Mouse (Mus musculus) midbrain, embryonic 15.5 days (tissue): Measurements from ENCODE around the gene Olfr9. TPM values are rescaled to one million over a fixed set of nuclear protein-coding genes. Genes with fewer than 3 reads are reported as not detected.
A peak's percentile ranks its signal among the peaks of the same experiment; 100 is the strongest.
"Not testable (repeated sequence)": the region's sequence is repeated elsewhere in the genome, so short reads cannot be mapped to it uniquely, and the experiment has no call there.

Experiments used
- ATAC-seq: fragments of 200-750 bp; cut with Nextera tagmentation; replicated peaks from 2 replicates; pipeline ENCODE4 v1.8.0; 2017; ENCODE audit warnings: moderate TSS enrichment
- H3K27ac ChIP-seq: fragments of 300-500 bp; sonication (generic); 2 replicates; pipeline ENCODE4 v1.5.1; 2015; ENCODE audit warnings: mild to moderate bottlenecking, inconsistent platforms
- H3K27me3 ChIP-seq: fragments of 300-500 bp; sonication (generic); replicated peaks from 2 replicates; pipeline ENCODE4 v1.6.1; 2015; ENCODE audit warnings: inconsistent platforms
- H3K36me3 ChIP-seq: fragments of 300-500 bp; sonication (generic); replicated peaks from 2 replicates; pipeline ENCODE4 v1.6.1; 2015; ENCODE audit warnings: inconsistent platforms
- H3K4me1 ChIP-seq: fragments of 300-500 bp; sonication (generic); 2 replicates; pipeline ENCODE4 v1.6.1; 2015; ENCODE audit warnings: inconsistent platforms
- H3K4me2 ChIP-seq: fragments of 300-500 bp; sonication (generic); 2 replicates; pipeline ENCODE4 v1.6.1; 2015; ENCODE audit warnings: inconsistent platforms, mild to moderate bottlenecking, moderate library complexity
- H3K4me3 ChIP-seq: fragments of 300-500 bp; sonication (generic); 2 replicates; pipeline ENCODE4 v1.5.1; 2015; ENCODE audit warnings: mild to moderate bottlenecking, inconsistent platforms
- H3K9ac ChIP-seq: fragments of 300-500 bp; sonication (generic); 2 replicates; pipeline ENCODE4 v1.6.1; 2015; ENCODE audit warnings: mild to moderate bottlenecking, inconsistent platforms
- H3K9me3 ChIP-seq: fragments of 300-500 bp; sonication (generic); 2 replicates; pipeline ENCODE4 v1.6.1; 2016; ENCODE audit warnings: inconsistent platforms
- WGBS: fragments of 180-500 bp; shearing (Covaris S2); methylation state at CpG from one replicate; pipeline ENCODE4 v1.1.7; 2015; ENCODE audit warnings: mixed read lengths; 5-methylcytosine and 5-hydroxymethylcytosine counted together
- polyA plus RNA-seq: library from polyadenylated mRNA; unstranded; fragments of >200 nt; fragmentation: Nextera tagmentation; extraction: Ambion mirVana; gene quantifications from 2 replicates; pipeline ENCODE4 v1.2.1, GENCODE M21; 2015

Gene Olfr9
- polyA plus RNA-seq, 1 experiment from 2014 or later = not detected

GRCm38 (mm10) chr10:128972841-128973240 is 16.4 kb upstream of the Olfr9 start:
- Histone ChIP-seq H3K36me3 (no peaks in the 10 kb centered on the region), H3K4me3 (no peak overlapping the region), H3K9ac (no peak overlapping the region), H3K4me1 (no peaks in the 10 kb centered on the region), H3K27ac (no peak overlapping the region), H3K27me3 (no peaks in the 10 kb centered on the region), H3K9me3 (no peaks in the 10 kb centered on the region), H3K4me2 (no peak overlapping the region)
- ATAC-seq = no peak
- 75% methylated on average over 4 of the region's 4 CpGs for WGBS

GRCm38 (mm10) chr10:128976395-128976794 is 12.8 kb upstream of the Olfr9 start:
- Histone ChIP-seq H3K4me2 (no peak overlapping the region), H3K27me3 (no peaks in the 10 kb centered on the region), H3K9me3 (no peaks in the 10 kb centered on the region), H3K27ac (no peak overlapping the region), H3K4me3 (no peak overlapping the region), H3K9ac (no peak overlapping the region), H3K4me1 (no peaks in the 10 kb centered on the region), H3K36me3 (no peaks in the 10 kb centered on the region)
- no peak for ATAC-seq
- WGBS = 58% methylated on average over 3 of the region's 3 CpGs

- no peaks in the 10 kb centered on the region for H3K36me3 ChIP-seq
- no peak overlapping the region for H3K4me3 ChIP-seq
- 21% methylated on average over 9 of the region's 9 CpGs for WGBS
- ATAC-seq = peak; percentile 92
- H3K4me1 ChIP-seq = no peaks in the 10 kb centered on the region
- no peaks in the 10 kb centered on the region for H3K27me3 ChIP-seq
- no peaks in the 10 kb centered on the region for H3K9me3 ChIP-seq
- H3K27ac ChIP-seq = no peak overlapping the region
- no peak overlapping the region for H3K4me2 ChIP-seq
- H3K9ac ChIP-seq = 0 out of 2 replicates have a peak overlapping the region, but pooled peaks have one; percentile 27
Measured at GRCm38 (mm10) chr10:128977522-128978114, 11.6 kb upstream of the Olfr9 start.

- ATAC-seq = no peak
- WGBS = 82% methylated on average over 3 of the region's 3 CpGs
- Histone ChIP-seq H3K36me3 (no peaks in the 10 kb centered on the region), H3K4me2 (no peak overlapping the region), H3K4me3 (no peak overlapping the region), H3K27me3 (no peaks in the 10 kb centered on the region), H3K9me3 (no peaks in the 10 kb centered on the region), H3K27ac (no peak overlapping the region), H3K9ac (no peak overlapping the region), H3K4me1 (no peaks in the 10 kb centered on the region)
Measured at GRCm38 (mm10) chr10:128980644-128981365, 8.4 kb upstream of the Olfr9 start.

- not testable (repeated sequence) for H3K36me3 ChIP-seq, H3K9me3 ChIP-seq, H3K27ac ChIP-seq, H3K27me3 ChIP-seq, H3K4me3 ChIP-seq, H3K9ac ChIP-seq, H3K4me2 ChIP-seq, ATAC-seq, H3K4me1 ChIP-seq
- 68% methylated on average over 7 of the region's 10 CpGs for WGBS
Measured at GRCm38 (mm10) chr10:128990129-128990850, 1.1 kb downstream of the Olfr9 start.

- Histone ChIP-seq H3K4me1 (no peaks in the 10 kb centered on the region), H3K9ac (no peak overlapping the region), H3K4me2 (no peak overlapping the region), H3K36me3 (no peaks in the 10 kb centered on the region), H3K9me3 (no peaks in the 10 kb centered on the region), H3K4me3 (no peak overlapping the region), H3K27me3 (no peaks in the 10 kb centered on the region), H3K27ac (no peak overlapping the region)
- ATAC-seq = no peak
Measured at GRCm38 (mm10) chr10:128990994-128991393, 1.8 kb downstream of the Olfr9 start.

- Histone ChIP-seq H3K4me2 (no peak overlapping the region), H3K4me1 (no peaks in the 10 kb centered on the region), H3K9me3 (no peaks in the 10 kb centered on the region), H3K27ac (no peak overlapping the region), H3K27me3 (no peaks in the 10 kb centered on the region), H3K4me3 (no peak overlapping the region), H3K9ac (no peak overlapping the region), H3K36me3 (no peaks in the 10 kb centered on the region)
- 97% methylated on average over 1 of the region's 1 CpGs for WGBS
- ATAC-seq = no peak
Measured at GRCm38 (mm10) chr10:128995796-128996195, 6.6 kb downstream of the Olfr9 start.

- no peak for ATAC-seq
- H3K36me3 ChIP-seq = no peaks in the 10 kb centered on the region
- H3K27me3 ChIP-seq = no peaks in the 10 kb centered on the region
- WGBS = 80% methylated on average over 4 of the region's 4 CpGs
- no peak overlapping the region for H3K9ac ChIP-seq
- H3K4me2 ChIP-seq = no peak overlapping the region
- no peak overlapping the region for H3K4me3 ChIP-seq
- no peaks in the 10 kb centered on the region for H3K4me1 ChIP-seq
- no peak overlapping the region for H3K27ac ChIP-seq
- no peaks in the 10 kb centered on the region for H3K9me3 ChIP-seq
Measured at GRCm38 (mm10) chr10:128996523-128997040, 7.4 kb downstream of the Olfr9 start.

- no peak for ATAC-seq
- 71% methylated on average over 14 of the region's 14 CpGs for WGBS
- H3K4me1 ChIP-seq = no peaks in the 10 kb centered on the region
- H3K9me3 ChIP-seq = no peaks in the 10 kb centered on the region
- no peak overlapping the region for H3K27ac ChIP-seq
- H3K9ac ChIP-seq = no peak overlapping the region
- no peaks in the 10 kb centered on the region for H3K36me3 ChIP-seq
- no peaks in the 10 kb centered on the region for H3K27me3 ChIP-seq
- no peak overlapping the region for H3K4me3 ChIP-seq
- no peak overlapping the region for H3K4me2 ChIP-seq
Measured at GRCm38 (mm10) chr10:129004032-129004920, 15.0 kb downstream of the Olfr9 start.

- Histone ChIP-seq H3K27ac (no peak within 1 kb of the TSS), H3K9ac (no peak within 1 kb of the TSS), H3K4me1 (no peaks in the 10 kb centered on the region), H3K9me3 (no peaks in the 10 kb centered on the region), H3K4me2 (no peak within 1 kb of the TSS), H3K36me3 (no peaks in the 10 kb centered on the region), H3K27me3 (no peaks in the 10 kb centered on the region), H3K4me3 (no peak within 1 kb of the TSS)
- no peak for ATAC-seq
- 79% methylated on average over 2 of the region's 2 CpGs for WGBS
Measured at GRCm38 (mm10) chr10:129010288-129010841, 21.1 kb downstream of the Olfr9 start, which contains the start of gene Olfr763. TSS of gene Olfr763 (plus strand) at chr10:129010791.

GRCm38 (mm10) chr10:129011511-129011910 is 22.3 kb downstream of the Olfr9 start:
- H3K9ac ChIP-seq, ATAC-seq, H3K9me3 ChIP-seq, H3K4me2 ChIP-seq, H3K36me3 ChIP-seq, H3K27ac ChIP-seq, H3K4me1 ChIP-seq, H3K4me3 ChIP-seq, H3K27me3 ChIP-seq: not testable (repeated sequence)
- 48% methylated on average over 2 of the region's 5 CpGs for WGBS
